Mouse (Mus musculus): Measurements from ENCODE around the gene Csf2rb2. TPM values are rescaled to one million over a fixed set of nuclear protein-coding genes. Genes with fewer than 3 reads are reported as not detected.
"Not testable (repeated sequence)": the region's sequence is repeated elsewhere in the genome, so short reads cannot be mapped to it uniquely, and the experiment has no call there.

Gene Csf2rb2
- total RNA-seq, 2 experiments from 2014 or later: 0.76 to 1.7 TPM

DNA sequence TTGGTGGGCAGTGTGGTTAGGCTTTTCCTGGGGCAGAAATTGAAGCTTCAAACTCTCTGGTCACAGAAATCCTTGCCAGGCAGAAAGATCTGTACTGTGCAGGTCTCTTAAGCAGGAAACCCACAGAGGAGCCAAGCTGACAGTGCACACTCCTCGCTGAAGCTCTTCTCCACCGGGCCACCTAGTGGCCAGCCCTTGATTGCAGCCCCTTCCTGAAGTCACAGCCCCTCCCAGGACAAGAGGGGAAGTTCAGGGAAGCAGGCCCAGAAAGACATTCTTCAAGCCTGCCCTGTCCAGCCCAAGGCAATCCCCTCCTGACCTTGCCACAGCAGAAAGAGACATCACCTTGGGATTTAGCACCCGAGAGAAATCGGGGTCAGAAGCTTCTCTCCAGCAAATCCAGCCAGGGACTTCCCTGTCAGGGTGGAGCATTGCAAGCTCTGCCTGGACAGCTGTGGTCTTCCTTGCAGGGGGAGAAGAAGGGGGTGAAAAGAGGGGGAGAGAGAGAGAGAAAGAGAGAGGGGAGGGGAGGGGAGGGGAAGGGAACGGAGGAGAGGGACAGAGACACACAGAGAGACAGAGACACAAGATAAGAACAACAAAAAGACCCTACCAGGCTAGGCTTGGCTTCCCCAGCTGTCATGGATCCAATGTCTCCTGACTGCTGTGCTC is 15.4 kb upstream of the Csf2rb2 start:
- DNase-seq: peak; percentile 88 to 90
- intact Hi-C loops (cut with DNase I): loop anchor here (2.0 kb wide), 1 partner anchor 64 kb away; no protein-coding TSS in a partner anchor

DNA sequence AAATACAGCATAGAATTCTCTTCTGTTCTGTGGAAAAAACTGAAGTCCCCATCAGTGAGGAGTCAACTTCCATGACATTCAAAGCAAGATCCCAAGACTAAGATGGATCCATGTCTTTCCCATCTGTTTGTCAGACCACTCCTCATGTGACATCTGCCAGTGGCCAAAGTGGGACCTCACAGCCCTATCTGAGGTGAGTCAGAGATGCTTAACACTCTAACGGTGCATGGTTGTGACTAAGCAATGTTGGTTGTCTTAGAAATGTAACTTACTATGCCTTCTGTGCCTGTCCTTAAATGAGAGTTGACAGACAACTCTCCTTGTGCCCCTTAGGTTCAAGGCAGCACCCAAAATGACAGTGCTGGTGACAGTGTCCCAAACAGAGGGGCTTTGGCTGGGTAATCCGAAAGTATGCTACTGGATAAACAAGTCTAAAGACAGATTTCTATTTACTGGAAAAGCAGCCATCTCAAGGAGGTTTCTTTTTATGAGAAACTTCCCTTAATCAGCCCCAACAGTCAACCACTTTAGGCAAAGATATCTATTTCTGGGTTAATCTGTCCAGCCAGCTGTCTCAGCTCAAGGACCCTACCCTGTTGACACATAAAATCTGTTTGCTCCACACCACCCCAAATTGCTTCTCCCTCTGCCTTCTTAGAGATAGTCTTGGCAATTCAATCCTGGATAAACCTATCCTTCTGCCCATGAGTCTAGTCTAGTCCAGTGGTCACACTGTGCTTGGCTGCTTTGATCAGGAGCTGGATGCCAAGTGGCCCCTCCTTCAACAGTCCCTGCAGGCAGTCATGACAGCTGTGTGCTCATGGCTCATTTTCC is 13.0 kb upstream of the Csf2rb2 start:
- peak; percentile 33 to 43 for DNase-seq
- intact Hi-C loops (cut with DNase I): not testable (repeated sequence)

DNA sequence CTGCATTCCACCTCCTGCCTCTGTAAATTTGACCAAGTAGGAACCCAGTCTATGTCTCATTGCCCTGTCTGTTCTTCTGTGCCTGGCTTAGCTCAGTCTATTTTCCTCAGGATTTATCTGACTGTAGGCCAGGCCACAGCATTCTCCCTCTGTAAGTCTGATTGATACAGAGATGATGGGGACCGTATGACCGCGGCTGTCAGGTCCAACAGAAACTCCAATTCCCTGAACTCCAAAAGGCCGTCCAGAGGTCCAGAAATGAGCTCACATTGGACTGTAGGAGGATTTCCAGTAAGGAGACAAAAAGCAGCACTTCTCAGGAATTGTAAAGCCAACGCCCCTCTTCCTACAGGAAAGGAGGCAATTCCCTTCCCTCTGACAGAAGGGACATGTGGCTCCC is 8.1 kb upstream of the Csf2rb2 start:
- DNase-seq: peak in 1 of 2 experiments; percentile 29
- intact Hi-C loops (cut with DNase I): not testable (repeated sequence)

DNA sequence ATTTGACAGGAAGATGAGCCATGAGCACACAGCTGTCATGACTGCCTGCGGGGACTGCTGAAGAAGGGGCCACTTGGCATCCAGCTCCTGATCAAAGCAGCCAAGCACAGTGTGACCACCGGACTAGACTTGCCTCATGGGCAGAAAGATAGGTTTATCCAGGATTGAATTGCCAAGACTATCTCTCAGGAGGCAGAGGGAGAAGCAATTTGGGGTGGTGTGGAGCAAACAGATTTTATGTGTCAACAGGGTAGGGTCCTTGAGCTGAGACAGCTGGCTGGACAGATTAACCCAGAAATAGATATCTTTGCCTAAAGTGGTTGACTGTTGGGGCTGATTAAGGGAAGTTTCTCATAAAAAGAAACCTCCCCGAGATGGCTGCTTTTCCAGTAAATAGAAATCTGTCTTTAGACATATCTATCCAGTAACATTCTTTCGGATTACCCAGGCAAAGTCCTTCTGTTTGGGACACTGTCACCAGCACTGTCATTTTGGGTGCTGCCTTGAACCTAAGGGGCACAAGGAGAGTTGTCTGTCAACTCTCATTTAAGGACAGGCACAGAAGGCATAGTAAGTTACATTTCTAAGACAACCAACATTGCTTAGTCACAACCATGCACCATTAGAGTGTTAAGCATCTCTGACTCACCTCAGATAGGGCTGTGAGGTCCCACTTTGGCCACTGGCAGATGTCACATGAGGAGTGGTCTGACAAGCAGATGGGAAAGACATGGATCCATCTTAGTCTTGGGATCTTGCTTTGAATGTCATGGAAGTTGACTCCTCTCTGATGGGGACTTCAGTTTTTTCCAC is 7.1 kb upstream of the Csf2rb2 start:
- DNase-seq; intact Hi-C loops (cut with DNase I): not testable (repeated sequence)

DNA sequence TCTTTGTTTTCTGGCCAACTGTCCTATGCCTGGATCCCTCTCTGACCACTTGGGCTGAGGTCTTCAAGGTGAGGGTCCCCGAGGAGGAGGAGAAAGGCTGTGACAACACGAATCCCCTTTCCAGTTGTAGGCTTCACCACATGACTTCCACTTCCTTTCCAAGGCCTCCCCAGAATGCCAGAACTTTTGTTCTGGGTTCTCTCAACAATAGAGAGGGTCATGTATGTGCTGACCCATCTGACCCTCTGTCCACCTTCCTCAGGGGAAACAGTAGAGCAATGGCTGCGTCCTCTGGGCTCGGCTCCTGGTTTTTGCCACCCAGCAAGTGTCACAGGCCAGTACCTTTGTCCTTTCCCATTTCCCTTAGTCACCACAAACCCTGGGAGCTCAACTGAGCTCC is 5.5 kb upstream of the Csf2rb2 start:
- intact Hi-C loops (cut with DNase I): no loop called here
- DNase-seq: no peak

DNA sequence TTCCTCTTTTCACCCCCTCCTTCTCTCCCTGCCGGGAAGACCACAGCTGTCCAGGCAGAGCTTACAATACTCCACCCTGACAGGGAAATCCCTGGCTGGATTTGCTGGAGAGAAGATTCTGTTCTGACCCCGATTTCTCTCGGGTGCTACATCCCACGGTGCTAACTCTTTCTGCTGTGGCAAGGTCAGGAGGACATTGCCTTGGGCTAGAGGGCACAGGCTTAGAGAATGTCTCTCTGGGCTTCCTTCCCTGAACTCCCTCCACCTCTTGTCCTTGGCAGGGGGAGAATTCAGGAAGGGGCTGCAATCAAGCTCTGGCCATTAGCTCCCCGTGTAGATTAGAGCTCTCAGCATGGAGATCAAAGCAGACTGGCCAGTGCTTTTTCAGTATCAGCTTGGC is 4.3 kb upstream of the Csf2rb2 start:
- intact Hi-C loops (cut with DNase I): no loop called here
- DNase-seq: no peak

DNA sequence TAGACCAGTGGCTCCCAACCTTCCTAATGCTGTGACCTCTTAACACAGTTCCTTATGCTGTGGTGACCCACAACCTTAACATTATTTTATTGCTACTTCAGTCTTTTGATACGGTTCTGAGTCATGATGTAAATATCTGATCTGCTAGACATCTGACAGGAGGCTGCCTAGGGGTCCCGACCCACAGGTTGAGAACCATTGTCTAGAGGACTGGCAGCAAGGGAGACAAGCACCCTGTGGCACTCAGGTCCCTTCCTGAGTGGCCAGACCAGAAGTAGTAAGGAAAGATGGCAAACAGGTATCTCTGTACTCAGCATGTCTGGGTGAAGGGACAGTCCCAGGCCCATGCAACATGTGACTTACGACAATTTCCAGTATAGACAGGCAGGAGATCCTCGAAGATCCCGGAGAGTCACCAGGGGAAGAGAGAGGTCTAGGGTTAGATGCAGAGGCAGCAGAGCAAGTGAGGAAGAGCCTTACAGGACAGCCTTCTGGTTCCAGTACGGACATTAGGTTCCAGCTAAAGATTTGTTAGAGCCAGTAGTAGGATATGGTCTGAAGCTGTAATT is 1.8 kb downstream of the Csf2rb2 start:
- no peak for DNase-seq
- intact Hi-C loops (cut with DNase I): no loop called here

DNA sequence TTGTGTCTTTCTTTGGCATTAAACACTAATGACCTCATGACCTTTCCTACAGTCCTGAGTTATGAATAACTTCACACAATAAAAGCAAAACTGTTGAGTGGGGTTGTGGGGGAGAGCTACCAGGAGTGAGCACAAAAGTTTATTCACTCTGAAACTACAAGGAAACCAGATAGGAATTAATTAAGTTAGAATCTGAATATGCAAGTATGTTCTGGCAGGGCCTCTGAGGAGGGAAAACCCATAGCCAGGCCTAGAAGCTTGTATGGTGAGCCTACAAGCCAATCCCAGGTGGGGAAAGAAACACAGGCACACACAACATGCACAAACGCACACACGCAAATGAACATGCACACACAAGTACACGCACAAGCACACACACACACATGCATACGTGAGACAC is 2.8 kb downstream of the Csf2rb2 start:
- no peak for DNase-seq
- intact Hi-C loops (cut with DNase I): no loop called here

DNA sequence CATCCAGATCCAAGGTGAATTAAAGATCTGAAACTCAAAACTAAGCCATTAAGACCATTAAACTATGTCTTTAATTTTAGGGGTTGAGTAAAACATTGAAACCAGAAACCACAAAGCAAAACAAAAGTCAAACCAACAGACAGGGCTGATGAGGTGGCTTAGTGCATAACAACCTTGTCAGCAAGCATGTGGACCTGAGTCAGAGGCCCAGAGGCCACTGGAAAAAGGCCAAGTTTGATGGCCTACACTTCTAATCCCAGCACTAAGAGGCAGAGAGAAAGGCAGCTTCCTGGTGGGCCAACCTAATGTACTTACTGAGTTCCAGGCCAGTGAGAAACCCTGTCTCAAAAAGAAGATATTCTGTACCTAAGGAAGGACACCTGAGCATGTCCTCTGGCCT is 4.7 kb downstream of the Csf2rb2 start:
- intact Hi-C loops (cut with DNase I): no loop called here
- DNase-seq: no peak

DNA sequence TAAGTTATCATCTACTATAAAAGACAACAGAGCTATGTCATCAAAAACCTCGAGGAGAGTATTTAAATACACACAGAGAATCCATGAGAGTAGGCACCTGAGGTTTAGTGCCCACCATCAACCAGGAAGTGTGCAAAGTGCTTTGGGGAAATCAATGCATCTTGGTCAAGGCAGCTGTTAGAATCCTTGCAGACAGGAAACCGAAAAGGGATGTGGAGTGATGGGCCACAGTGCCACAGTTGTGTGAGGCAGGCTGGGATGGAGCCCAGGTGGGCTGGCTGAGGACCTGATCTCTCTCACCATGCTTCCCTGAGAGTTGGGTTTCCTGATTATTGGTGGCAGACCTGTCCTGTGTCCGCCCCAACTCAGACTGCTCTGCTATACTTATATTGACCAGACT is 5.9 kb downstream of the Csf2rb2 start:
- intact Hi-C loops (cut with DNase I): no loop called here

DNA sequence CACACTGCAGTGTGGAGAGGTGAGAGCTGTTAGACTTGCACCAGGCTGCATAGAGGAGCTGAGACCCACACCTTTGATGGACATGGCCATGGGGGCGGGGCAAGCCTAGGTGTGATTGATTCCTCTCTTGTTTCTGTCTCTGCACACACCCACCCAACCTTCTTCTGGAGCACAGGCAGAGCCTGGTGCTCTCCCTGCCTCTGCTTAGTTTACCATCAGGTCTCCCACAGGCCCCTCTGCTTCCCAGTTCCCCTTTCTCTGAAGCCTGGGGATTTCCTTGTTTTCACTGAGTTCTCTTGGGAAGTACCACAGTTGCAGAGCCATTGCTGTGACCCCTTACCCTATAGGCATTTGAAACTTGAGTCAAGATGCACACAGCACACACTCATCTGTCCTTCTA is 7.0 kb downstream of the Csf2rb2 start:
- no peak for DNase-seq
- intact Hi-C loops (cut with DNase I): no loop called here

More for the DNA sequence above, 5.9 kb downstream of the Csf2rb2 start:
- no peak for DNase-seq

DNA sequence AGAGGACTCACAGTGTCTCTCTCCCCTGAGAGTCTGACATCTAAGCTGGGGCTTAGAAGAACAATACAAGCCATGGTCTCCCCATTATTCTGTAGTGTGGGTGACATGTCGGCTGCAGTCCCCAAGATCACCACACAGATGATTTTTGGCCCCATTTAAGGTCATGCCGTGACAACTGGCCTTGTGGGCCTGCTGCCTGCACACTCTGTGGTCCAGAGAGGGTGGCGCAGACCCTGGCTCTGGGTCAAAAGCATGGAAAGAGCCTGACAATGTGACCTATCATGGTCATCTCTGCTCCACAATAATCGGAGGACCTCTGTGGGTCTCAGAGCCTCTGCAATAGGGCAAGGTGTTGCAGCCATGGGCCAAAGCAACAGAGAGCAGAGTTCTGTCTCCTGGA is 11.8 kb downstream of the Csf2rb2 start:
- intact Hi-C loops (cut with DNase I): no loop called here
- DNase-seq: no peak

DNA sequence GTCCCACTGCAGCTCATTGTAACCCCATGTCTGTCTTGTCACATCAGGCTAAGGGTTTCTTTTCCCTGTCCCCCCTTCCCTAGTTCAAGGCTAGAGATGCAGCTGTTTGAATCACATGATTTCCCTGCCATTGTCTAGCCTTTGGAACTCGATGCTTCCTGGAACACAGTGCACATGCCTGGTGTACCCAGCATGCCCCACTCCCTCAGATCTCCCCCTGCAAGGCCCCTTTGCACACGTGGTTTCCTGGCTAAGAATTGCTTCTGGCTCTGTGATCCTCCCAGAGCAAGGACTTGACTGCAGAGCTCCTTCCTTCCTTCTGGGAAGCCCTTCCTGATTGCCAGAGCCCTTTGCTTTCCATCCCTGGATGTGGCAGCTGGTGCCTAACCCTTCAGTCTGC is 12.3 kb downstream of the Csf2rb2 start:
- not testable (repeated sequence) for DNase-seq

DNA sequence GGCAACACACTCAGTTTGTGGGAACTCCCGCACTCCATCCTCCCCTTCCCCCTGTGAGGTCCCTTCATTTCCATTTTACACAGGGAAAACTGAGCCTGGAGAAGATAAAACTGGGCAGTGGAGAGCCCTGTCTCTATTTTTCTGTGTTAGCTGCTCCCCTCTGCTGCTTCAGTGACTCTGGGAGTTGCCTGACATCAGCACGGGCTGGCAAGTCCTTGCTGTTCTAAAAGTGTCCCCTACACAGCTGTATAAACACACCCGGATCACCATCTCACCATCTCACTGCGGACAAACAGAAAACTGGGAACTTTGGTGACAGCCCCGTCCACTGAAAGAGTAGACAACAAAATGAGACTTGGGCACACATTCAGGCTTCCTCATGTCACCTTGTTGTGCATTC is 15.7 kb downstream of the Csf2rb2 start:
- intact Hi-C loops (cut with DNase I); DNase-seq: not testable (repeated sequence)

More for the DNA sequence above, 12.3 kb downstream of the Csf2rb2 start:
- intact Hi-C loops (cut with DNase I): not testable (repeated sequence)

DNA sequence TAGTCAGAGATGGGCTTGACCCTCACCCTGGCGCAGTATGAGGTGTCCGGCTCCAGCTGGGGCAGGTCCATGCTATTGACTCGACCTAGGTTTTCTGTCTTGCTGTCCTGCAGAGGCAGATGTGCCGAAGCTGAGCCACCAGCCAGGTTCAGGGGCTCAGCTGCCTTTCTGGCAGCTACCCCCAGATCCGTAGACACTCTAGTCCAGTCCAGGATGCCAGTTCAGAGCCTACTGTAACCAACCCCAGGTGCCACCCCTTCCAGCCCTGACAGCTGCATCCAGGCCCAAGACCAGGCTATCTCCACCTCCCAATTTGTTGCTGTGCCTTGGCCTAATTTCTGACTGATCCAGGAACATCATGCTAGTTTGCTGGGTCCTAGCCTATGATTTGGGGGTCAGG is 17.6 kb downstream of the Csf2rb2 start:
- intact Hi-C loops (cut with DNase I): no loop called here
- no peak for DNase-seq

DNA sequence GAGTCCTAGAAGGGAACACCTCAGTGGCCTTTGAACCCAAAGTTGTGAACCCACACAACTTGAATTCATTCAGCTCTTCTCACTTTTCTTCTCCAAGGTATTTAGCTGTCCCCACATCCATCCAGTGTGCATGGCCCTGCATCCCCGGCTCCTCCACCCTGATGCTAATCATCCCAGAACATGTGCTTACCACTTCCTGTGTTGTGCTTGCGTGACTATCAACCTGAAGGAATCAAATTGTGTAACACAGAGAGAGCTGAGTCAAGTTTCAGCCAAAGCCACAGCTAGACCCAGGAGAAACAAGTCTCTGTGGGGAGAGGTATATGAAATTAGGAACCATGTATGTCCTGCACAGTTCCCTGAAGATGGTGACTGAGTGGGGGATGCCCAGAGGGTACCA is 27.2 kb downstream of the Csf2rb2 start:
- intact Hi-C loops (cut with DNase I): no loop called here
- DNase-seq: no peak

DNA sequence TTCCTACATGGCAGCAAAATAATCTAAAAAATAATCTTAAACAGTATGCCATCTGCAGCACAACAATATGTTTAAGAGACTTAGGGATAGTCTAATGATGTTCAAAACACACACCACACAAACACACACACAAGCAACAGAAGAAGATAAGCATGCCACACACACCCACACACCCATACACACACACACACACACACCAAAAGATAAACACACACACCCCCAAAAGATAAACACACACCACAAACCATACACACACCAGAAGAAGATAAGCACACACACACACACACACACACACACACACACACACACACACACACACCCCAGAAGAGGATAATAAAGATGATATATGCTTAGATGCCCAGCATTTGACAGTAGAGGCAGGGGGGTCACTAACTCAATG is 34.3 kb downstream of the Csf2rb2 start:
- DNase-seq: no peak
- intact Hi-C loops (cut with DNase I): no loop called here

DNA sequence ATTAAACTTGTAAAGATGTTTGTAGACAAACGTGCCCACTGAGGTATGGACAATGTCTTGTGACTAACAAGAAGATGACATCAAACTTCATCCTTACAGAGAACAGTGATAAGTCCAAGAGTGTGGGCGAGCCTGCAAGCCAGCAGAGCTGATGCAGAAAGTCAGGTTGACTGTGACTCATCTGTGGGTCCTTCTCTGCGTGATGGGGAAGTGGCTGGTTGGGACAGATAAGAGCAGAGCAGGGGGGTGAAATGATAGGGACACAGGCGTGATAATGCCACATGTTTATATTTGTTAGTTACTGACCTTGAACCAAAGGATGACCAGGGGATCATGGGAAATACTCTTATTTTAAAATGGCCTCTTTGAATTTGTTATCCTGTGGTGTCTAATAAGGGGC is 37.7 kb downstream of the Csf2rb2 start:
- intact Hi-C loops (cut with DNase I): no loop called here

DNA sequence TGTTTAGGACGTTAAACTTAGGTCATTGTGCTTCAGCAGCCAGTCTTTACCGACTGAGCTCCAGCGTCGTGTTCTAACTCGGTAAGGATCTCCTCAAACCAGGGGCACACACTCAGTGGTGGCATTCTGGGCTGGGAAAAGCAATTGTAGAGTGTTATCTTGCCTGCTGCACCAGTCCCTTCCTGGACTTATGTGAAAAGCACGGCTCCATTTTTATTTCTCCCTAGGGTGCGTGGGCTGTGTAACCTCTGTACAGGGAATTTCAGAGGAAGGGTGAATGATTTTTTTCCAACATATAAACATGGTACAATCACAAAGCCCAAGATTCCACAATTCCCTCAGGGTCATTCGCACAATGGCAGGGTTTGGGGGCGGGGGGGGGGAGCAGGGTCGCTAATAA is 38.1 kb downstream of the Csf2rb2 start:
- intact Hi-C loops (cut with DNase I): no loop called here
- DNase-seq: no peak

More for the DNA sequence above, 37.7 kb downstream of the Csf2rb2 start:
- DNase-seq: no peak

DNA sequence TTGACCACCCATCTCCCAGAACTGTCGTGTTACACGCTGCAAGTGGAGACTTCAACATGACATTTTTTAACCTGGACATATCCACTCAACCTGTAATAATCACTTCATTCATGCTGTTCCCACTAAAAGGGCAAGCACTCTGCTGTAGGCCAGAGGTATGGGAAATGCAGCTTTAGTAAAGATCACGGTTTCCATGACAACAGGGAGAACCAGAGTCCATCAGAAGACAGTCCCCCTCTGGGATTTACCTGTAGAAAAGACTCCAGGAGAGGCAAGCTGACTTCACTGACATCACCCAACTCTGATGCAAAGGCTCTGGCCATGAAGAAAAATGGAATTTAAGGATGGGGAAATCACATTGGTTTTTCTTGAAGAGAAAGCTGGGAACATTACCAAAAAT is 42.2 kb downstream of the Csf2rb2 start:
- DNase-seq: no peak
- intact Hi-C loops (cut with DNase I): no loop called here
